Mouse (Mus musculus) c-Kit-positive CD71-positive TER-119-negative erythroid progenitor cells, embryonic 14.5 days (primary cell): Measurements from ENCODE around the gene Slc48a1.

ENCODE experiments used
- DNase-seq: peaks from one replicate; pipeline ENCODE4 v3.0.0-alpha.2; 2013; ENCODE audit warnings: low read depth

Slc48a1 gene

GRCm38 (mm10) chr15:97778311-97779098, at the start of gene Slc48a1:
Gene Slc48a1, plus strand, starts transcription at chr15:97778520.
- DNase-seq, result no peak

GRCm38 (mm10) chr15:97728804-97729203, 49.5 kb upstream of the Slc48a1 start:
- DNase-seq, result no peak

DNA sequence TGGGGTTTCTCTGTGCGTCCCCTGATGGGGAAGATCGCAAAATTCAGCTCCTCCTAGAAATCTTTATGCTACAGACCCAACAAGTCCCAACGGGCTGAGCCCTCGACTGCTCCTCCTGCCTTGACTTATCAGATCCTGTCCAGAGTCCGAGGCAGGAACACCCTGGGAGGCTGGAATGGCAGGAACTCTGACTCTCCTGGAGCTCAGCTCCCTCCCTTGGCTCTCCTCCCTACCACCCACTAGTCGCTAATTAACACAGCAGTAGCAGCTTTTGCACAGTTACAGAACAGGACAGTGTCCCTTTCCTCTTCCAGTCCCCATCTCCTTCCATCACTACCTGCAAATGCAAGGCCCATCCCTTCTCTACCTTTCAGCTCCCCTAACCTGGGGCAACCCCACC, 48.0 kb upstream of the Slc48a1 start:
- DNase-seq, result no peak

DNA sequence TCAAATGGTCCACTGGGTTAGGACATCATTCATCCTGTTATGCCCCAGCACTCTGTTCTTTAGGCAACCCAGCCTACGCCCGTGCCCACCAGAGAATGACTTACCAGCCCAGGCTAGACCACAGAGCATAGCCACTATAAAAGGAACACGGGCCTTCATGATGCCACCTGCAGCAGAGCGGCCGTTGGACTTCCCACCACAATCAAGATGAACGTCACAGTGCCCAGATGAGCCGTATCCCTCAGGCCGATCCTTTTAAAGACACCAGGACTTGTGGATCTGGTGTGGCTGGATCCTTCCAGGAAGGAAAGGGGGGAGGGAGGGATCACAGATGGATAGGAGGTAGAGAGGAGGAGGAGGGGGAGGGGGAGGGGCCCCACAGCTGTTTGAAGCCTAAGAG, 47.2 kb upstream of the Slc48a1 start, which contains the start of gene Endou:
Gene Endou, minus strand, starts transcription at position 229 of the 400 bp plus-strand sequence.
- no peak for DNase-seq

DNA sequence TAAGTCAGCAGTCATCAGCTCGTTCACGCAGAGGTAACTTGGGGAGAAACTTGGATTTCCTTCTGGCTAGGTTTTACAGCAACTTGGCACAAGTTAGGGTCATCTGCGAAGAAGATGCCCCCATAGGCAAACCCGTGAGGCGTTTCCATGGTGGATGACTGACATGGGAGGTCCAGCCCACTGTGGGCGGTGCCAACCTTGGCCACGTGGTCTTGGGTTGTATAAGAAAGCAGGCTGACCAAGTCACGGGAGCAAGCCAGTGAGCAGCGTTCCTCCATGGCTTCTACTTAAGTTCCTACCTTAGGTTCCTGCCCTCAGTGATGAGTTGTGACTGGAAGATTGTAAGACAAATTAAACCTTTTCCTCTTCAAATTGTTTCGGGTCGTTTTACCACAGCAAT, 46.3 kb upstream of the Slc48a1 start:
- no peak for DNase-seq

DNA sequence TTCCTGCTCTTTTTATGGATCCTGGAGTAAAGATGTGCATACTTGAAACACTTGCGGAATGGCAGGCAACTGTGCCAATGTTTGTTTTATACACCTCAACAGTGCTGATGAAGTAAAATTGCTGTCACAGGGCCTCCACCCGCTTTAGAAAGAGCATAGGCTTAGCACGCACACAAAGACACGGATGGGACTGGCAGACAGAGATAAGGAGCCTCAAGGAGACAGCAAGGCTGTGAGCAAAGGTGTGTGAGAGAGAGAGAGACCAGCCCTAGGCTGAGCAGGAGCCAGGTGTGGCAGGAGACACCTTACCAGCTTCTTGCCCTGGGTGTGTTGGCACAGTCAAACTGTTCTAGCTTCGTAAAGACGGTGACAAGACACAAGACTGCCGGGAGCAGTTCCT, 39.4 kb upstream of the Slc48a1 start:
- no peak for DNase-seq

- DNase-seq, result no peak
These were observed 38.0 kb upstream of the Slc48a1 start for GRCm38 (mm10) chr15:97740283-97740732.

DNA sequence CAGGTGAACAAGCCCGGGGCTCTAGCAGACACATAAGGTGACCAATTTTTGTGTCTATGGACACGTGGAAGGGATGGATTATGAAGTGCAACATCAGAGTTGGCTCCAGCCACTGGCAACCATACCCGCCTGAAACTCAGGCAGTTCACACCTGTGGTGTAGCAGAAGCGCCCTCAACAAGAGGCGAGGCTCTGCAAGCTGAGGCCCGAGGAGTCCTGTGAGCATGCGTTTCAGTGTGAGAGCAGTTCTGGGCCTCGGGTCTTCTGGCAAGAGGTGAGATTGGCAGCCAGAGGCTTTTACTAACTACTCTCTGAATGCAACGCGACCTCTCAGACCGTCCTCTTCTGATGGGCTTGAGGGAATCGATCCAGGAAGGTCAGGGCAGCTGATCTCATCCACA, 36.7 kb upstream of the Slc48a1 start:
- DNase-seq, result no peak

- DNase-seq, result no peak
These were observed 36.2 kb upstream of the Slc48a1 start for GRCm38 (mm10) chr15:97742074-97742473.

DNA sequence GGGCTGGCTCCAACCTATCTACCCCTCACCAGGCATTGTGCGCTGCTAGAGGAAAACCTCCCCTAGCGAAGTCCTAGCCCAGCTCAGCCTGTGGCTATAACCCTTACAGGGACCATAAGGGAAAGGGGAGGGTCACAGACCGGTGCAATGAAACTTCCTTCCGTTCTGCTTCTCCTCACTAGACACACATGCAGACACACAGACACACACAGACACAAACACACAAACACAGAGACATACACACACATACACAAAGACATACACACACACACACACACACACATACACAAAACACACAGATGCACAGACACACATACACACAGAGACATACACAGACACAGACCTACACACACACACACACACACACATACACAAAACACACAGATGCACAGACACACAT, 35.7 kb upstream of the Slc48a1 start:
- DNase-seq, result no peak

- DNase-seq, result no peak
These were observed 35.1 kb upstream of the Slc48a1 start for GRCm38 (mm10) chr15:97743210-97743609.

- DNase-seq, result no peak
These were observed 34.3 kb upstream of the Slc48a1 start for GRCm38 (mm10) chr15:97743961-97744525.

GRCm38 (mm10) chr15:97744930-97745329, 33.4 kb upstream of the Slc48a1 start:
- peak; percentile 36 for DNase-seq

GRCm38 (mm10) chr15:97745331-97745730, 33.0 kb upstream of the Slc48a1 start:
- no peak for DNase-seq

DNA sequence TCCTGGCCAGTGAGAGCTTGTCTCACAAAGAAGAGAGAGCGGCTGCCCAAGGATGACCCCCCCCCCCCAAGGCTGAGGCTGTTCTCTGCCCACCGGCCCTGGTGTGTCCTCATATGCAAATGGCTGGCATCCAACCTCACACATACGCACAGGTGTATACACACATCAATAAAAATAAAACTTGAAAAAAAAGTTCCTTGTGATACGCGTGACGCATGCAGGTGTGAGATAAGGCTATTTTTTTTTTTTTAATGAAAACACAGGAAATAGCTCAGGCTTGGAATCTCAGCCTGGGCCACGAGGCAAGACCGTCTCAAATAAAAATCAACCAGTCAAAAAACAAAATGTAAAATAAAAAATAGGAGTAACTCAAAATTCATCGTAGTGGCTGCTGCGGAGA, 32.0 kb upstream of the Slc48a1 start:
- no peak for DNase-seq

- no peak for DNase-seq
These were observed 31.6 kb upstream of the Slc48a1 start for GRCm38 (mm10) chr15:97746748-97747147.

- no peak for DNase-seq
These were observed 30.8 kb upstream of the Slc48a1 start for GRCm38 (mm10) chr15:97747486-97747885.

DNA sequence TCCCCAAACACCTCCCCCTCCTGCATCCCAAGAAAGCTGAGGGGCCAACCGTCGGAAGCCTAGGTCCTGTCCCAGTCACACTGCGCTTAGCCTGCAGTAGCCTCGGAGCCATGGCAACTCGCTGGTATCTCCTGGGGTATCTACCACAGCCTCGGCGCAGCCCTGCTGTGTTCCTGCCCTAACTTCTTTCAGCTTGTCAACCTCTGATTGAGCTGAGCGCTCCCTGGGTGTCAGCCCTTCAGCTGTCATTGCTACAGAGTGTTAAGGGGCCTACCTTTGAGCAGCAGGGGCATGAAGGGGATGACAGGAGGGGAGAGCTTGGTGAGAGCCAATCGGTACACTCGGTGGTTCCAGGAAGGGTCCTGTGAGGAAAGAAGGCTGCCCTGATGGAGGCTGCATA, 30.0 kb upstream of the Slc48a1 start:
- no peak for DNase-seq

- no peak for DNase-seq
These were observed 29.4 kb upstream of the Slc48a1 start for GRCm38 (mm10) chr15:97748964-97749363.

- DNase-seq, result no peak
These were observed 28.9 kb upstream of the Slc48a1 start for GRCm38 (mm10) chr15:97749397-97749796.

DNA sequence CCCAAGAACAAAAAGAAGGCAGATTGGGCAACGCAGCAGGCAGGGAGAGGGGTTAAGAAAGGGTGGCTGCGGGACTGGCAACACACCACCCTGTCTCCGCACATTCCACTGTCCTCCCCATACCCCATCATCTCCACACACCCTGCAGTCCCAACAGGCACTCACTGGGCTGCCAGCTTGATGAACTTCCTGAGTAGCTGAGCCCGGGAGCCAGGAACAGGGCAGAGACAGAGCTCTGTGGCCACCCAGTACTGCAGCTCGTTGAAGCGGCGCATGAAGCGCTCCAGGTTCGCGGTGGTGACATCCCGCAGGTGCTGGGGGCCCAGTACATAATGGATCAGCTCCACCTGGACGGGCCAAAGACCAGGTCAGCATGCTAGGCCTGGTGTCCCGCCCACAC, 28.5 kb upstream of the Slc48a1 start:
- no peak for DNase-seq

DNA sequence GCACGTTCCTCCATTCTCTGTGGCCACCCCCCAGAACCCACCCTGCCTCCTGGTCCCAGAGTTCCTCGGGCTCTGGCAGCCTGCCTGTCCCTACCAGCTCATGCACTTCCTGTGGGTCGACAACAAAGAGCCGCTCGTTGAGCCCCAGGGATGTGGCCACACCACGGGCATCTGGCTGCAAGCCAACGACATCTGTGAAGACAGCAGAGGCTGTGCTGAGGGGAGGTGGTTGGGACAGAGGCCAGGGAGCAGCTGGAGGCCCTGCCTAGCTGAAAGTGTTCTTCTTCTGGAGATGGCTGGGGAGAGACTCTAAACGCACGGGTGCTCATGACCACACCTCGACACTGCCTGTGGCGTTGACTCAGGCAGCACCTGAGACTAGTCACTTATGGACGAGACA, 27.6 kb upstream of the Slc48a1 start:
- DNase-seq, result no peak

DNA sequence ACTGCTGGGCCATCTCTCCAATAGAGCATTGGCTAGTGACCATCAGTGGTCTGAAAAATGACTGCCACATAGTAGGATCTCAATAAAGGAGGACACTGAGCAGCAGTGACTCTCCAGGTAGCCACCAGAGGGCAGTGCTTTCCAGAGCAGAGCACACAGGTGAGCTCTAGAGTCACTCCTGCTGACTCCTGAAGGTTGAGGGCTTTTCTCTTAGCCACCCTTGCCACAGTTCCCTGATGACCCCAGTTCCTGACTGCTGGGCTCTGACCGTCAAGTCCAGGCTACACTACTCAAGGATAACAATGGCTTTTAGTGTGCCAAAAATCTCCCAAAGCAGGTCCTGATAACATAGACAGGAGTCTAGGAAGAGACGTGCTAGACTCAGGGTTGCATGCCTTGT, 26.6 kb upstream of the Slc48a1 start:
- DNase-seq, result no peak

DNA sequence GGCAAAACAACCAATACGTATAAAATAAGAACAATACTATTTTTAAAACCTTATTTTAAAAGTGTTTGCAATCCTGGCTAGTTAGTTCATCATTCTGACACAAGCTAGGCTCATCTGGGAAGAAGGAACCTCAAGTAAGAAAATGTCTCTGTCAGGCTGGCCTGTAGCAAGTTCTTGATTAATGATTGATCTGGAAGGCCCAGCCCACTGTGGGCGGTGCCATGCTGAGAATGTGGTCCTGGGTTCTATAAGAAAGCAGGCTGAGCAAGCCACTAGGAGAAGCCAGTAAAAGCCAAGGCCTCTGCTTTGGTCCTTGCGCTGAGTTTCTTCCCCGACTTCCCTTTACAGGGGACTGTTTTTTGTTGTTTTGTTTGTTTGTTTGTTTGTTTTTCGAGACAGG, 25.8 kb upstream of the Slc48a1 start:
- DNase-seq, result no peak
